Mouse (Mus musculus): ENCODE data around the gene Thoc7. TPM values are rescaled to one million over a fixed set of nuclear protein-coding genes. Genes with fewer than 3 reads are reported as not detected.

Gene Thoc7
- 10.1 and 13.4 TPM in 2 replicates for polyA plus RNA-seq (2012)

DNA sequence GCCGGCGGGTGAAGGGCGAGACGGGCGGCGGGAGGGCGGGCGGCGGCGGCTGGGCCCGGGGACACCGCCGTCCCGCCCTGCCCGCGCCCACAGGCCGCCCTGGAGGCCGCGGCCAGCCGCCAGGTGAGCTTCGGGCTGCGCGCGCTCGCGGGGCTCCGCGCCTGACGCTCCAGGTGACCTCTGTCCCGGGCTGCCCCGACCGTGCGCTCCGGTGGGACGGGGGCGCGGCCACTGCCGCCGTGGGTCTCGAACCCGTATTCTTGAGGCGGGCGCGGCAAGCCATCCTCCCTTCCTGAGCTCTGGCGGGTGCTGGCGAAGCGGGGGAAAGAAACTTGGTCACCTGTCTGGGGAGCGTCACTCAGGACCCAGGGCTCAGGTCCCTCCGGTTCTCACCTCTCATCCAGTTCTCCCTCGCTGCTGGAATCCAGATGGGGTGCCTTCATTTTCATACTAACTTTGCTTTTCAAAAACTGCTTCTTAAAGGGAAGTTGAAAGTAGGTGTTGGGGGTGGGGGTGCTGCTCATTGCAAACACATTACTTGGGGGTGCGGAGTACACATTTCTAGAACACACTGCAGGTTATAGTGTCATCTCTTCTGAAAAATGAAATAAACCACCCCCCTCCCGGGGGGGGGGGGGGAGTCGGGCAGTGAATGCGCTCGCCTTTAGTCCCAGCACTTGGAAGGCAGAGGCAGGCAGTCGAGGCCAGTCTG is at the start of gene Thoc7, which contains the start of gene Atxn7:
Gene Thoc7 (minus strand): TSS at position 452 of the 712 bp plus-strand sequence.
Gene Atxn7 (plus strand): TSS at position 40 of the 712 bp plus-strand sequence.
- TF ChIP-seq GATA1 (IDR thresholded peaks at IDR 0.05; ENCODE audit: low read length) = no peak

DNA sequence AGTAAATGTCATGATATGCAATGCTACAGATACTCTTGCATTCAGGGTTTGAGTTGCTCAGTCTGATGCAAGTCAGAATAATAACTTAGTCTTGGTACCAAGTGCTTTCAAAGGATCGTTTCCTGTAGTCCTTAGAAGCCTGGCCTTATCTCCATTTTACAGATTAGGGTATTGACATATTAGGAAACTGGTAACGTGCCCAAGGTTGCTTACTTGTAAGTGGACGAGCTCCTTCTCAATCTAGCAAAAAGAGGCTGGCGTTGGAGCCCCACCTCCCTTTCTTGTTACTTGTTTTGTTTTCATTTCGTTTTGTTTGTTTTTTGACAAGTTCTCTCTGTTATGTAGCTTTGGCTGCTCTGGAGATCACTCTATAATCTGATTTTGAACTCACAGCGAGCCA is 48.1 kb upstream of the Thoc7 start:
- TF ChIP-seq GATA1 (IDR thresholded peaks at IDR 0.05; ENCODE audit: low read length) = no peak

DNA sequence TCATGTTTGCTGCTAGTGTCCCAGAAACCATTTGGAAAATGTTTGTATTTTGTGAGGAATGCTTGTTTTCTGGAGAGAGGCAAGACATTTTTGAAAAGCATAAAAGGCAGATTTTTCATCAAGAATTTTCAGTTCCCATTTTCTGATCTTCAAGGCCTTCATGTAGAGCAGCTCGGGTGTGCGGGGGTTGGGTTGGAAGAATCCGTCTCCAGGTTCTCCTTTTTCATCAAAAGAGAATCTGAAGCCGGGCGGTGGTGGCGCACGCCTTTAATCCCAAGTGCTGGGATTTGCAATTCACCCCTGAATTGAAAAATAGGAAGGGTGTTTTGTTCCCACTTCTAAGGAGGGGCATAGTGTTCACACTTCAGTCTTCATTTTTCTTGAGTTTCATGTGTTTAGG is 41.1 kb upstream of the Thoc7 start:
- TF ChIP-seq GATA1 (IDR thresholded peaks at IDR 0.05; ENCODE audit: low read length) = no peak

DNA sequence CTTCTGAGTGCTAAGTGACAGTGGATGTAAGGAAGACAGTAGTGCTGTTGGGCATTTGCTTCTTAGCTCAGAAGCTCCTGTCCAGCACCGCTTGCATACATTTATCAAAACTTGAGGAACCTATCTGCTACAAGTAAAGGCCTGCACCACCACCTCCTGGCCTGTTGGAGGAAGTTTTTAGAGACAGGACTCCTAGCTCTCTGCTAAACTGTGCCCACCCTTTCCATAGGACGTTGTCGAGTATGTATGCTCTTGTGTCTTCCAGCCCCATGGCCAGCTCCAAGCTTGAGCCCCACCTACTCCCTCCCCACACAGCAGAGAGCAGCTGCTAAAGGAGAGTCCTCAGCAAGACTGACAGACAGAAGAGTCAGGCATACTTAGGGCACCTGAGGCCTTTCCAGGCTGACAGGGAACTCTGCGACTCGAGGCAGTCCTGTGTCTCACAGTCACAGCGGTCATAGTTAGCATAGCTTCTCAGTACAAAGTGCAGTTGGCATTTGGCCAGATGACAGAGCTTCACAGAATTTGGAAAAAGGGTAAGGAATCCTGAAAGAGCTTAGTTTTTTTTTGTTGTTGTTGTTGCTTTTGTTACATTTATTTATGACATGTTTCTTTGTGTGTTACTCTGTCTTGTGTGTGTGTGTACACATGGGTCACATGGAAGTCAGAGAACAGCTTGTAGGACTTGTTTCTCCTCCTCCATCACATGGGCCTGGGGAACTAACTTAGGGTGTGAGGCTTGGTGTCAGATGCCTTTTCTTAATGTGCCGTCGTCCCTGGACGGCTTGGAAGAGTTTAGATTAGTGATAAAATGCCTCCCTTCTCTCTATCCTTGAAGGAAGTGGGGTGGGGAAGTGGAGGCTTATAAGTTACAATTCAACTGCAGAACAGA is 33.8 kb upstream of the Thoc7 start:
- TF ChIP-seq GATA1 (IDR thresholded peaks at IDR 0.05; ENCODE audit: low read length) = no peak

DNA sequence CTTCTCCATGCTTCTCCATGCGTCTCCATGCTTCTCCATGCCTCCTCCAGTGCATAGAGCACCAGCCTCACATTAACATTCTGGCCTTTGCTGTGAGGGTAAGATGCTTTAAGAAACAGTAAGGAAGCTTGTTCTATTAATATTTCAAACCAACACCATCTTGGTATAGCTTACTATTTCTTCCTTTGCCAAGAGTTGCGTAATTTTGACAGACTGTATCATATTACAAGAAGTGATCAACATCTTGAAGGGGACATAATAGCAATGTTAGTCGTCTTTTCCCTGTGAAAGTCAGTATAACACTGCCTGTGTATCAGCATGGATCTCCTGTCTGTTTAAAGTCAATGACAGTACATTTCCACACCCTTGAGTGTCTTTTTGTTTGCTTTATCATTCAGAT is 29.1 kb upstream of the Thoc7 start:
- no peak for TF ChIP-seq GATA1 (IDR thresholded peaks at IDR 0.05; ENCODE audit: low read length)

DNA sequence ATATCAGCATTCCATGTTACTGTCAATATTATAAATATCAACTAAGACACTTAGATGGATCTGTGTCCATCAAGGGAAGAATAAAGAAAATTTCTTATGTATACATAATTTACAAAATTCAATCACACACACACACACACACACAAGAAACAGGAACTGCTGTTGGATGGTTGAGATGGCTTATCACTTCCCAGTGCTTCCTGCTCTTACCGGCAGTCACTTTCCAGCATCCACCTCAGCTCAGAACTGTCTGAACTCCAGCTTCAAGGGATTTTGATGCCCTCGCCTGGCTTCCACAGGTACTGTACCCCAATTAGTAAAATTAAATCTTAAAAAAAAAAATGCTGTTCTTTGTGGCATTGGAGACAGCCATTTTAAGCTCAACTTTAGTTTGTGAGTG is 26.7 kb upstream of the Thoc7 start:
- TF ChIP-seq GATA1 (IDR thresholded peaks at IDR 0.05; ENCODE audit: low read length) = no peak

DNA sequence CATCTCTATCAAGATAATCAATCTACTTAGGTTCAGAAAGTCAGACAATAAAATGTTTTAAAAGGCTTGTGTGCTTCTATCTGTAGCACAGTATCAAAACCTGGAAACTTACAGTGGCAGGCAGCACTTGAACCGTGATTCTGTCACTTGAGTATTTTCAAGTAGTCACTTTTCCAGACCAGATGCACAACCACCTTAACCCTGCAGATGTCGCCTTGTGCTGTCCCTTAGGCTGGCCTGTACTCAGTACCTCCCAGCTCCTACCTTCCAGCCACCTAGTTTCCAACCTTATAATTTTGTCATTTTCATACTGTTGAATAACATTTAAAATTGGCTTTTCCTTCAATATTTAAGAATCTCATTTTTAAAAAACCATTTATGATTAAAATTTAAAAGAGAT is 20.5 kb upstream of the Thoc7 start:
- no peak for TF ChIP-seq GATA1 (IDR thresholded peaks at IDR 0.05; ENCODE audit: low read length)

DNA sequence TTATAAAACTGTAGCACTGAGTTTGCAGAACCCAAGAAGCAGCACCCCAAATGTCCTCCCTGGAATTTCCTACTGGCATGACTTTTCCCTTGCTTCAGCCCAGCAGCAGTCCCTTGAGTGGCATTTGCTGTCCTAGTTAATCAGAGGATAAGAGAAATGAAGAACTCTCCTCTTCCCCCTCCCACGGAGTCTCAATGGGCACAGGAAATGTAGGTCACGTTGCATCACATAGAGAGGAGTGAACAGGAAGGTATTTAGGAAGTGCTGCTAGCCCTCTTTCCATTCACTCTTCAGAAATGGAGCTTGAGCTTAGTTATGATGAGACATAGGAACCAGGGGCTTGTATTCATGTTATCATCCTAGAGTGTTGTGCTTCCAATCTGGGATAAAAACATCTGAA is 19.6 kb upstream of the Thoc7 start:
- no peak for TF ChIP-seq GATA1 (IDR thresholded peaks at IDR 0.05; ENCODE audit: low read length)

DNA sequence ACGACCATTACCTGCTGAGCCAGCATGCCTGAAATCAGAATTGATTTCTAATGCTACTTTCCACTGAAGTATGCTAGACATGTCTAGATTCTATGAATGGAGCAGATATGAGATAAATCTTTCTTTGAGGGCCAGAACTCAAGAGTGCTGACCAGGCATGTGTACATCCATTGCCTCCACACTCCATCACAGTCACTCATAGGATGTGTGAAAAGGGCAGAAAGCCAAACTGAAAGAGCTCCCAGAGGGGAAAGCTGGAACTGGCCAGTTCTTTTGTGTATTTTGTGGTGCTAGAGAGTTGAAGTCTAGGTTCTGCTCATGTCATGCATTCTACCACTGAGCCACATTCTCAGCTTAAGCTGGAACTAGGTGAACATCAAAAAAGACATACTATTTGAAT is 15.8 kb upstream of the Thoc7 start:
- TF ChIP-seq GATA1 (IDR thresholded peaks at IDR 0.05; ENCODE audit: low read length) = no peak

DNA sequence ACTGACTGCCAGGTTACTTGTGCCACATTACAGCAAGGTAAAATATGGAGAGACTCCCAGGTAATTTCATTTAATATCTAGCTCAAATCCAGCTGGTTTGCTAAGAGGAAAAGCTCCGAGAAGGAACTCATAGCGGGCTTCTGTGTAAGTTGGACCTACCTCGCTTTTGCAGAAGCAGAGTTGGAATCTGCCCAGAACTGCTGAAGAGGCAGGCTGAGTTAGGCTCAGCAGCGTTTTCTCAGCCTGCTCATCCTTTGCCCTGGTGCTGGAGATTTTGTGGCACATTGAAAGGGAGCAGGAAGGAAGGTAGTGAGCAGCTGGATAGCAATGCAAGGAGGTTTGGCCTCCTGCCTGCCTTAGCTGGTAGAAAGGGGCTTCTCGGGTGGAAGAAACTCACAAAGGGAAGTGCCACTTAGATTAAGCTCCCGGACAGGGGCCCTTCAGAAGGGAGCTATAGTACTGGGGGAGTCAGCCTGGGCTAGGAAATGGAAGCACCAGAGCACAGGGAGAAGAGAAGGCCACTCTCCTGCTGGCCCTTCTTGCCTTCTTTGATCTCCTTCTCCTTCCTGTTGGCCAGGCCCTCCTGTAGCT is 10.1 kb upstream of the Thoc7 start:
- TF ChIP-seq GATA1 (IDR thresholded peaks at IDR 0.05; ENCODE audit: low read length) = no peak

DNA sequence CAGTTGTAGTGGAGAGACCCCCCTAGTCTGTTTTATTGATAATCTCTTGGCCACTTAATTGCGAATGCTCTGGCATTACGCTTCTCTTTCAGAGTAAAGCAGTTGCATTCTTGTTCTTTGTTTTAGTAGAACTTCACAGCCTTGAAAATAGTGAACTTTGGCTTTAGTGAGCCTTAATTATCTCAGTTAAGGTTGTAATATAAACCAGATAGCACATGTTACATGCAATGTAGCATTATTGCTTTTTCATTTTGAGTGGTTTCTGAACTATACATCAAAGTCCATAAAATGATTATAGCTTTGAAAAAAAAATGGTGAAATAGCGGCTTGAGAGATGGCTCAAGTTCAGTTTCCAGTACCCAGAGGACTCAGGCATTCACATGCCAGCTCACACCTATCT is 8.9 kb upstream of the Thoc7 start:
- TF ChIP-seq GATA1 (IDR thresholded peaks at IDR 0.05; ENCODE audit: low read length) = no peak

DNA sequence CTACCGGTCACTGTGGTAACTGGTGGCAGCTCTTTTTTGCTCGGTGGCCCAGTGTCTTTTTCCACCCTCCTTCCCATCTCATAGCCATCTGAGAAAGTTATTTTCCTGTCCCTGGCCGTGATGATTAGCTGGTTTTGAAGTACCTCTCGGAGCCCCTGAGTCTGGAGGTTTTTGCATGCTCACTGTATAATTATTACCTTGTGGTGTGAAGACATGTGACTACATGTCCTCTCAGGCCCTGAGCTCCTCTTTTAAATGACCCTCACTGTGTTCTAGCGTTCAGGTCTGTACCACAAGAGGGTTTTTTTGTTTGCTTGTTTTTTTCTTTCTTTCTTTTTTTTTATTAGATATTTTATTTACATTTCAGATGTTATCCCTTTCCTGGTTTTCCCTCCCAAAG is 6.8 kb upstream of the Thoc7 start:
- no peak for TF ChIP-seq GATA1 (IDR thresholded peaks at IDR 0.05; ENCODE audit: low read length)

DNA sequence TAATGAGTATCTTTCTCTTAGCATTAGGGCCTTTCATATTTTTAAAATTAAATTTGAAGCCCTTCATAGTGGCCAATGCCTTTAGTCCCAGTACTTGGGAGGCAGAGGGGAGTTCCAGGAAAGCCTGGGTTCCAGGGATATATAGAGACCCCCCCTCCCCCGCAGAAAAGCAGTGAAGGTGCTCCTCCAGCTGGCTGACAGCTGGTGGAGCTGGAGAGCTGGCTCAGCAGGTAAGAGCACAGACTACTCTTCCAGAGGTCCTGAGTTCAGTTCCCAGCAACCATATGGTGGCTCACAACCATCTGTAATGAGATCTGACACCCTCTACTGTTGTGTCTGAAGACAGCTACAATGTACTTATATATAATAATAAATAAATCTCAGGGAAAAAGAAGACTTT is 6.0 kb upstream of the Thoc7 start:
- no peak for TF ChIP-seq GATA1 (IDR thresholded peaks at IDR 0.05; ENCODE audit: low read length)

DNA sequence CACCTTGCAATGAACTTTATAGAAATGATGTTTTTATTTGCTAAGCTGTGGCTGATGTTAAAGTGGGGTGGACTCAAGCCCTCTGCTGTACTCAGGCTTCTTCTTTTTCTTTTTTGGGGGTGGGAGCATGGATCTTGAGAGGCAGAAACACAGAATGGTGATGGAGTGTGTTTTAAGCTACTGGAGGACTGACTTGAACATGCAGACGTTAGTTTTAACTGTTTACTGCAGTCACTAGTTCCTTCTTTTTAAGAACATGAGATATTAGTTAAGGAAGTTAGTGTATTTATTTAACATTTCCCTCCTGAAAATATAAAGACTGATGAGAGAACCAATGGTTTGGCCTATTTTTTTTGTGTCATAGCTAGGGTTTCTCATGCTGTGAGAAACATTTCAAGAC is 1.9 kb upstream of the Thoc7 start:
- no peak for TF ChIP-seq GATA1 (IDR thresholded peaks at IDR 0.05; ENCODE audit: low read length)

DNA sequence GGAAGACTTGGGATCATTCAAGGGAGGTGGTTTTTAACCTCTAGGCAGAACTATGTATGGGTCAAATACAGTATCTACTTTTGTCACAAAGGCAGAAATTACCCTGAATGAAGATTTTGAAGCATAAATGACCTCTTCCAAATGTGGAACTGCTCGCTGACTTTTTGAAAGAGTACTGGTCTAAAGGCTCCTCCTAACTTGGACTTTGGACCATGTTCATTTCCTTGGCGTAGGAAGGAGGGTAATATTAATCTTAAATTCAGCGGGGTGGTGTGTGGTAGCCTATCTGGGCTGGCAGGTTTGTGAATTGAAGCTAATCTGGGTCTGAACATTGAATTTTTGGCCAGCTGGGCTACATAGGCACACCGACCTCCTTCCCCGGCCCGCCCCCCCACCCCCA is 824 bp upstream of the Thoc7 start:
- TF ChIP-seq GATA1 (IDR thresholded peaks at IDR 0.05; ENCODE audit: low read length) = no peak
